ENCODE assay signal across 23 mouse cellular contexts in genomic region chr6:114320511-114320910, GRCm38 (mm10). TPM values are rescaled to one million over a fixed set of nuclear protein-coding genes. Genes with fewer than 3 reads are reported as not detected.
DNase-seq lines count a peak whose midpoint lies in the region; ATAC-seq and TF ChIP-seq lines count a peak whose summit lies in the region.
"Had no signal": no experiment of that assay in that cellular context is flagged by ENCODE, and none has a peak within 500 bp of the region (broad histone marks: within the 10 kb centered on the region; RNA-seq: fewer than 3 reads in every experiment).

No protein-coding gene starts in this region.

- peak; percentile 38; the same call in 1 of the 2 replicates for ATAC-seq in forebrain, postnatal 0 days
- ATAC-seq in midbrain, postnatal 0 days (ENCODE audit: low FRiP score): no peak
- ATAC-seq in midbrain, embryonic 11.5 days (ENCODE audit: low FRiP score): no peak
- ATAC-seq: intestine, embryonic 15.5 days had no signal

- no peak overlapping the region for H3K9ac ChIP-seq in forebrain, postnatal 0 days
- H3K9ac ChIP-seq in midbrain, postnatal 0 days (replicated peaks; ENCODE audit: low read length, poor library complexity, severe bottlenecking): no peak overlapping the region
- no peak overlapping the region for H3K9ac ChIP-seq in midbrain, embryonic 11.5 days (ENCODE audit: low read length)
- H3K9ac ChIP-seq: embryonic facial prominence, embryonic 15.5 days; forebrain, embryonic 12.5 days; intestine, embryonic 15.5 days had no signal

- no peak for DNase-seq in forebrain, postnatal 0 days
- no peak for DNase-seq in forebrain, embryonic 10.5 days (ENCODE audit: extremely low spot score, low spot score)
- no peak for DNase-seq in layer of hippocampus, adult 2 months (ENCODE audit: low spot score in 2 of 2)
- DNase-seq in layer of hippocampus, postnatal 36 days: no peak
- peak; percentile 33 for DNase-seq in midbrain, postnatal 0 days (ENCODE audit: low spot score)
- DNase-seq in midbrain, embryonic 11.5 days (ENCODE audit: low spot score, missing footprints): no peak
- DNase-seq in brain, embryonic 14.5 days (ENCODE audit: low read depth): peak; percentile 61
- DNase-seq in cerebellum, adult 11-12 months: no peak
- DNase-seq: adrenal gland, adult 2 months; adrenal gland, postnatal 25 days; cerebellum, adult 8-10 months; cerebellum, postnatal 14 days; embryo, embryonic 11 days; gastrocnemius, postnatal 10 days; heart, adult 18-20 months; heart, postnatal 10 days; heart, postnatal 4 days had no signal

- no peak for TF ChIP-seq POLR2A in brain, embryonic 14.5 days (IDR thresholded peaks at IDR 0.05; ENCODE audit: borderline replicate concordance, extremely low read depth, insufficient read depth, insufficient read length, poor library complexity, severe bottlenecking)

- no peak overlapping the region for H3K4me3 ChIP-seq in forebrain, postnatal 0 days (ENCODE audit: low read depth, low read length)
- no peak overlapping the region for H3K4me3 ChIP-seq in forebrain, embryonic 10.5 days
- H3K4me3 ChIP-seq in layer of hippocampus, adult 2 months: no peak overlapping the region
- no peak overlapping the region for H3K4me3 ChIP-seq in midbrain, postnatal 0 days (ENCODE audit: low read depth, low read length)
- H3K4me3 ChIP-seq in midbrain, embryonic 11.5 days (ENCODE audit: low read depth, low read length): no peak overlapping the region
- H3K4me3 ChIP-seq: embryonic facial prominence, embryonic 15.5 days; erythroblast, embryonic 14.5 days; forebrain, embryonic 12.5 days; heart, embryonic 10.5 days; intestine, embryonic 15.5 days had no signal

- no peak for TF ChIP-seq CTCF in forebrain, postnatal 0 days (IDR thresholded peaks at IDR 0.05; ENCODE audit: low read depth)
- TF ChIP-seq CTCF in layer of hippocampus, adult 2 months (conservative IDR thresholded peaks at IDR 0.05): no peak
- no peak for TF ChIP-seq CTCF in midbrain, postnatal 0 days (IDR thresholded peaks at IDR 0.05)
- TF ChIP-seq CTCF in brain, embryonic 14.5 days (IDR thresholded peaks at IDR 0.05; ENCODE audit: borderline replicate concordance, extremely low read depth, insufficient read depth, insufficient read length): no peak

- H3K27ac ChIP-seq in forebrain, postnatal 0 days (ENCODE audit: low read depth, low read length): no peak overlapping the region
- H3K27ac ChIP-seq in forebrain, embryonic 10.5 days: no peak overlapping the region
- H3K27ac ChIP-seq in layer of hippocampus, adult 2 months: peak overlapping the region; percentile 74
- no peak overlapping the region for H3K27ac ChIP-seq in midbrain, postnatal 0 days (ENCODE audit: low read depth, low read length)
- no peak overlapping the region for H3K27ac ChIP-seq in midbrain, embryonic 11.5 days (ENCODE audit: low read depth, low read length)
- H3K27ac ChIP-seq: embryonic facial prominence, embryonic 15.5 days; forebrain, embryonic 12.5 days; heart, embryonic 10.5 days; intestine, embryonic 15.5 days had no signal

- H3K9me3 ChIP-seq in forebrain, postnatal 0 days (ENCODE audit: low read length): no peaks in the 10 kb centered on the region
- peaks cover 5% of the 10 kb centered on the region; the same call in 1 of the 2 replicates for H3K9me3 ChIP-seq in forebrain, embryonic 10.5 days
- H3K9me3 ChIP-seq in midbrain, postnatal 0 days (ENCODE audit: low read length): no peaks in the 10 kb centered on the region
- H3K9me3 ChIP-seq in midbrain, embryonic 11.5 days (ENCODE audit: control insufficient read depth, low read length): peaks cover 3% of the 10 kb centered on the region; the same call in 1 of the 2 replicates
- H3K9me3 ChIP-seq: embryonic facial prominence, embryonic 15.5 days; heart, embryonic 10.5 days; intestine, embryonic 15.5 days had no signal

- H3K4me1 ChIP-seq in forebrain, postnatal 0 days (ENCODE audit: insufficient read depth): no peaks in the 10 kb centered on the region
- H3K4me1 ChIP-seq in forebrain, embryonic 10.5 days: peaks cover 7% of the 10 kb centered on the region
- no peaks in the 10 kb centered on the region for H3K4me1 ChIP-seq in midbrain, postnatal 0 days (ENCODE audit: insufficient read depth, low read length)
- H3K4me1 ChIP-seq in midbrain, embryonic 11.5 days (ENCODE audit: control insufficient read depth, insufficient read depth, low read length): no peaks in the 10 kb centered on the region
- H3K4me1 ChIP-seq: embryonic facial prominence, embryonic 15.5 days; intestine, embryonic 15.5 days had no signal

- whole genome bisulfite sequencing in forebrain, postnatal 0 days: 37% methylated on average over 5 of the region's 5 CpGs
- WGBS in forebrain, embryonic 10.5 days: 76% methylated on average over 5 of the region's 5 CpGs
- 36% methylated on average over 5 of the region's 5 CpGs for WGBS in midbrain, postnatal 0 days
- 67% methylated on average over 5 of the region's 5 CpGs for WGBS in midbrain, embryonic 11.5 days

- peaks cover 13% of the 10 kb centered on the region for H3K36me3 ChIP-seq in forebrain, postnatal 0 days (ENCODE audit: insufficient read depth)
- no peaks in the 10 kb centered on the region for H3K36me3 ChIP-seq in forebrain, embryonic 10.5 days (replicated peaks)
- H3K36me3 ChIP-seq in midbrain, postnatal 0 days (ENCODE audit: insufficient read depth, low read length): peaks cover 6% of the 10 kb centered on the region
- H3K36me3 ChIP-seq in midbrain, embryonic 11.5 days (ENCODE audit: control insufficient read depth, insufficient read depth, low read length): no peaks in the 10 kb centered on the region
- H3K36me3 ChIP-seq: embryonic facial prominence, embryonic 15.5 days; heart, embryonic 10.5 days; intestine, embryonic 15.5 days had no signal

- H3K27me3 ChIP-seq in forebrain, postnatal 0 days (ENCODE audit: insufficient read depth, low read length): no peaks in the 10 kb centered on the region
- no peaks in the 10 kb centered on the region for H3K27me3 ChIP-seq in forebrain, embryonic 10.5 days (ENCODE audit: poor library complexity, severe bottlenecking)
- no peaks in the 10 kb centered on the region for H3K27me3 ChIP-seq in midbrain, postnatal 0 days (ENCODE audit: insufficient read depth, low read length)
- H3K27me3 ChIP-seq in midbrain, embryonic 11.5 days (ENCODE audit: control insufficient read depth, insufficient read depth, low read length): no peaks in the 10 kb centered on the region
- H3K27me3 ChIP-seq: embryonic facial prominence, embryonic 15.5 days; forebrain, embryonic 12.5 days; intestine, embryonic 15.5 days had no signal

- H3K4me2 ChIP-seq in forebrain, postnatal 0 days (ENCODE audit: low read depth): no peak overlapping the region
- H3K4me2 ChIP-seq in midbrain, postnatal 0 days (ENCODE audit: low read depth, low read length, poor library complexity, severe bottlenecking): no peak overlapping the region
- no peak overlapping the region for H3K4me2 ChIP-seq in midbrain, embryonic 11.5 days
- H3K4me2 ChIP-seq: embryonic facial prominence, embryonic 15.5 days; forebrain, embryonic 12.5 days; intestine, embryonic 15.5 days had no signal

RNA-seq across cellular contexts. Expression of gene Slc6a1, which starts 38.1 kb away (rescaled TPM):
- total RNA-seq in forebrain, postnatal 0 days (2014; rRNA removed): 221 and 302 TPM in 2 replicates
- polyA plus RNA-seq in forebrain, postnatal 0 days (2015; fragmentation: Nextera tagmentation; extraction: Ambion mirVana): 105 and 152 TPM in 2 replicates
- polyA plus RNA-seq in forebrain, embryonic 10.5 days (2016; fragmentation: Nextera tagmentation; extraction: Ambion mirVana): 3.2 and 5.1 TPM in 2 replicates
- 100 to 1,000 TPM; 282 to 286 TPM for total RNA-seq in layer of hippocampus, adult 2 months (2021)
- total RNA-seq in layer of hippocampus, postnatal 36 days (2021): 100 to 1,000 TPM; 279 to 280 TPM
- total RNA-seq in midbrain, postnatal 0 days (2014; rRNA removed): 434 and 507 TPM in 2 replicates
- polyA plus RNA-seq in midbrain, postnatal 0 days (2015; fragmentation: Nextera tagmentation; extraction: Ambion mirVana): 208 and 221 TPM in 2 replicates
- polyA plus RNA-seq in midbrain, embryonic 11.5 days (2014; fragmentation: Nextera tagmentation; extraction: Ambion mirVana): 13.3 and 16.5 TPM in 2 replicates
- polyA plus RNA-seq in brain, embryonic 14.5 days (2012; rRNA removed): 210 and 269 TPM in 2 replicates
- total RNA-seq: adrenal gland, adult 2 months; adrenal gland, postnatal 25 days; common myeloid progenitor, adult 5-6 weeks had no signal
- polyA plus RNA-seq: adrenal gland, adult 2 months; erythroblast, embryonic 14.5 days had no signal

Comparison
In these comparisons a context has a peak if more than half of its experiments do, and no peak if none do; other contexts are left out.
1. DNase-seq: peak in midbrain, postnatal 0 days (single experiment) and brain, embryonic 14.5 days (single experiment); none in forebrain, postnatal 0 days (single experiment), forebrain, embryonic 10.5 days (single experiment), layer of hippocampus, adult 2 months (0 of 2), layer of hippocampus, postnatal 36 days (0 of 2), midbrain, embryonic 11.5 days (single experiment) and cerebellum, adult 11-12 months (single experiment).